Mouse (Mus musculus) common myeloid progenitor, adult 5-6 weeks (primary cell): Measurements from ENCODE around the gene Timm44. TPM values are rescaled to one million over a fixed set of nuclear protein-coding genes. Genes with fewer than 3 reads are reported as not detected.

Source experiments
- total RNA-seq: library from RNA; stranded (forward); fragments of 200-1000, 187-1606 nt; gene quantifications from 2 replicates; pipeline ENCODE4 v1.2.3, GENCODE M21; 2017

Timm44 gene
- total RNA-seq, 1 experiment from 2014 or later: 135 TPM

Other genes with a start within 250 kb of the Timm44 start
- gene Cd209f, start 170.1 kb downstream of the Timm44 start, total RNA-seq: not detected in 2 replicates
- gene Cd209g, start 141.8 kb downstream of the Timm44 start, total RNA-seq: not detected in 2 replicates
- gene Evi5l, start 109.3 kb downstream of the Timm44 start, total RNA-seq: 11.1 and 12.1 TPM in 2 replicates
- gene Prr36, start 58.5 kb downstream of the Timm44 start, total RNA-seq: 0.15 and 0.18 TPM in 2 replicates
- not detected in 2 replicates for gene Lrrc8e, start 49.1 kb downstream of the Timm44 start, total RNA-seq
- 25.8 and 43.9 TPM in 2 replicates for gene Map2k7, start 37.2 kb downstream of the Timm44 start, total RNA-seq
- gene Gm49320, start 37.0 kb downstream of the Timm44 start, total RNA-seq: 0.10 TPM in 1 of 2 replicates, not detected in the other
- gene Tgfbr3l, start 27.7 kb downstream of the Timm44 start, total RNA-seq: 1.5 TPM in 1 of 2 replicates, not detected in the other
- gene Snapc2, start 22.8 kb downstream of the Timm44 start, total RNA-seq: 15.0 and 15.3 TPM in 2 replicates
- 2.1 and 4.9 TPM in 2 replicates for gene Ctxn1, start 16.6 kb downstream of the Timm44 start, total RNA-seq
- 9.4 and 16.7 TPM in 2 replicates for gene Ccl25, start 49.3 kb upstream of the Timm44 start, total RNA-seq
- 93.7 and 124 TPM in 2 replicates for gene Elavl1, start 49.5 kb upstream of the Timm44 start, total RNA-seq
- 5.8 and 8.7 TPM in 2 replicates for gene Cers4, start 217.1 kb upstream of the Timm44 start, total RNA-seq